Mouse (Mus musculus) heart, postnatal 0 days (tissue): ENCODE results near the gene Rfx2. TPM values are rescaled to one million over a fixed set of nuclear protein-coding genes. Genes with fewer than 3 reads are reported as not detected.

Experiments used
- ATAC-seq: fragments of 200-750 bp; cut with Nextera tagmentation; 2 replicates; pipeline ENCODE4 v1.8.0; 2017; ENCODE audit warnings: low read depth, moderate number of reproducible peaks, moderate library complexity; ENCODE audit not compliant: insufficient read depth
- DNase-seq: peaks from one replicate; pipeline ENCODE4 v3.0.0-alpha.2; 2016; ENCODE audit warnings: low spot score
- H3K27ac ChIP-seq: fragments of 300-500 bp; sonication (generic); 2 replicates; pipeline ENCODE4 v1.5.1; 2014; ENCODE audit warnings: low read depth, mild to moderate bottlenecking
- H3K27me3 ChIP-seq: fragments of 300-500 bp; sonication (generic); 2 replicates; pipeline ENCODE4 v1.6.1; 2014; ENCODE audit warnings: low read length, mixed read lengths; ENCODE audit not compliant: control insufficient read depth, insufficient read depth
- H3K36me3 ChIP-seq: fragments of 300-500 bp; sonication (generic); replicated peaks from 2 replicates; pipeline ENCODE4 v1.6.1; 2014; ENCODE audit warnings: low read length, mixed read lengths; ENCODE audit not compliant: control insufficient read depth, insufficient read depth
- H3K4me1 ChIP-seq: fragments of 300-500 bp; sonication (generic); 2 replicates; pipeline ENCODE4 v1.6.1; 2014; ENCODE audit warnings: antibody characterized with exemption; ENCODE audit not compliant: control insufficient read depth, insufficient read depth
- H3K4me2 ChIP-seq: fragments of 300-500 bp; sonication (generic); 2 replicates; pipeline ENCODE4 v1.6.1; 2014; ENCODE audit warnings: low read depth, mild to moderate bottlenecking, low read length, moderate library complexity
- H3K4me3 ChIP-seq: fragments of 300-500 bp; sonication (generic); 2 replicates; pipeline ENCODE4 v1.5.1; 2014; ENCODE audit warnings: low read depth, low read length
- H3K9ac ChIP-seq: fragments of 300-500 bp; sonication (generic); replicated peaks from 2 replicates; pipeline ENCODE4 v1.6.1; 2014; ENCODE audit warnings: low read depth, low read length, mixed read lengths
- H3K9me3 ChIP-seq: fragments of 300-500 bp; sonication (generic); replicated peaks from 2 replicates; pipeline ENCODE4 v1.6.1; 2016; ENCODE audit warnings: low read length; ENCODE audit not compliant: control insufficient read depth
- CTCF ChIP-seq: IDR thresholded peaks from 2 replicates; pipeline ENCODE4 v1.5.1; 2016; ENCODE audit warnings: antibody characterized with exemption, control low read depth, low read depth
- EP300 ChIP-seq: IDR thresholded peaks from 2 replicates; pipeline ENCODE4 v1.6.1; 2016; ENCODE audit warnings: antibody characterized with exemption, low read depth
- WGBS: fragments of 180-500 bp; shearing (Covaris S2); extraction: QIAGEN DNeasy Blood & Tissue Kit; methylation state at CpG from one replicate; pipeline ENCODE4 v1.1.7; 2014; 5-methylcytosine and 5-hydroxymethylcytosine counted together
- polyA plus RNA-seq: library from polyadenylated mRNA; unstranded; fragments of >200 nt; fragmentation: Nextera tagmentation; extraction: Ambion mirVana; gene quantifications from 2 replicates; pipeline ENCODE4 v1.2.1, GENCODE M21; 2015
- total RNA-seq: library from RNA; depleted of rRNA; stranded (reverse); fragments of >200 nt; gene quantifications from 2 replicates; pipeline ENCODE4 v1.2.3, GENCODE M21; 2014; ENCODE audit warnings: low replicate concordance

The Rfx2 gene
- total and polyA plus RNA-seq, 2 experiments from 2014 or later, result 3.5 to 17.9 TPM

- DNase-seq (peak; percentile 34), ATAC-seq (no peak)
- H3K27ac ChIP-seq, result peak overlapping the region; percentile 79
- peaks cover 27% of the 10 kb centered on the region for H3K4me1 ChIP-seq
- H3K4me3 ChIP-seq, result no peak overlapping the region
- H3K36me3 ChIP-seq, result peaks cover 15% of the 10 kb centered on the region
- H3K9me3 ChIP-seq, result no peaks in the 10 kb centered on the region
- no peak overlapping the region for H3K9ac ChIP-seq
- H3K27me3 ChIP-seq, result no peaks in the 10 kb centered on the region
- H3K4me2 ChIP-seq, result peak overlapping the region; percentile 68
- WGBS, result 38% methylated on average over 27 of the region's 27 CpGs
- TF ChIP-seq EP300 (no peak), CTCF (peak; percentile 97)
Observed at GRCm38 (mm10) chr17:56762769-56763731, 67.8 kb downstream of the Rfx2 start.

DNA sequence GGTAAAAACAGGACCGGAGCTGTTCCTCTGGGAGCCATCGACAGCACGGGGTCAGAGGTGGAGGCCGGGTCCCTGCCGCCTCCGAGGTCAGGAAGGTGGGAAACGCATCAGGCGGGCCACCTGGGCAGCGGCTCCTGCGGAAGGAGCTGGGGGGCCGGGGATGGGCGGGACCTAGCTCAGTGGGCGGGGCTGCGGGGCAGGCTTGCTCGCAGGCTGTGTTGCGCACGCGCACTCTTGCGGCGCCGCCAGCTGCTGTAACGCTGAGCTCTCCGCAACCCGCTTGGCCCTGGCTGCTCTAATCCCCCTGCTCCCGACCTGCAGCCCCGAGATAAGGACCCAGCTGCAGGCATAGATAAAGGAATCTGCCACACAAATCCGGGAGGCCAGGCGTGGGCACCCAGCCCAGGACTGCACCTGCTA lies 68.8 kb downstream of the Rfx2 start:
- peaks cover 34% of the 10 kb centered on the region for H3K4me1 ChIP-seq
- peaks cover 6% of the 10 kb centered on the region; the same call in 1 of the 2 replicates for H3K27me3 ChIP-seq
- under 1% methylated on average over 27 of the region's 28 CpGs for WGBS

GRCm38 (mm10) chr17:56761077-56761476 lies 69.7 kb downstream of the Rfx2 start:
- no peak overlapping the region for H3K9ac ChIP-seq
- peaks cover 8% of the 10 kb centered on the region; the same call in 1 of the 2 replicates for H3K27me3 ChIP-seq
- no peak for ATAC-seq
- no peaks in the 10 kb centered on the region for H3K9me3 ChIP-seq
- whole genome bisulfite sequencing, result 61% methylated on average over 3 of the region's 3 CpGs
- no peak overlapping the region for H3K27ac ChIP-seq
- TF ChIP-seq CTCF (no peak), EP300 (no peak)
- H3K4me3 ChIP-seq, result no peak overlapping the region
- H3K4me1 ChIP-seq, result peaks cover 36% of the 10 kb centered on the region
- H3K36me3 ChIP-seq, result no peaks in the 10 kb centered on the region
- H3K4me2 ChIP-seq, result no peak overlapping the region
- DNase-seq, result no peak

More for the DNA sequence above, 68.8 kb downstream of the Rfx2 start:
- Histone ChIP-seq H3K4me3 (peak overlapping the region; percentile 42), H3K9me3 (no peaks in the 10 kb centered on the region), H3K9ac (peak overlapping the region; percentile 36; the same call in 1 of the 2 replicates), H3K4me2 (peak overlapping the region; percentile 68), H3K27ac (peak overlapping the region; percentile 79), H3K36me3 (peaks cover 5% of the 10 kb centered on the region)
- DNase-seq, result peak; percentile 85
- TF ChIP-seq EP300 (no peak), CTCF (no peak)
- ATAC-seq, result peak; percentile 25

DNA sequence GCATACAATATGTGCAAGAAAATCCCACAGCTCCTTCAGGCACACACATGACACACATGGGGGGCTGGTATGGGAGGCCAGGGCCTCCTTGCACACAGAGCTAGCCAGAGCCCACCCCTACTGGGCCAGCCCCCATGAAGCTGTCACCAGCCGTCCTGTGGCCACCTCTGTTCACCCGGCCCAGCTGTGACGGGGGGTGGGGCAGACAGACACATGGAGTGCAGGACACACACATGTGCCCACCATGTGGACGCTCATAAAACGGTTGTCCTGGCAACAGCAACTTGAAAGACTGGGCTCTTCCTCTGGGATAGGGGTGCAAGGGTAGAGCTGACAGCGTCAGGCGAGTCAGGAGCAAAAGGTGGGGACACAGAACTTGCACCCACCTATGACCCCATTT lies 71.6 kb downstream of the Rfx2 start:
- H3K9me3 ChIP-seq, result no peaks in the 10 kb centered on the region
- WGBS, result 63% methylated on average over 7 of the region's 7 CpGs
- H3K4me1 ChIP-seq, result peaks cover 31% of the 10 kb centered on the region
- ATAC-seq (no peak), DNase-seq (no peak)
- H3K27me3 ChIP-seq, result peaks cover 23% of the 10 kb centered on the region
- TF ChIP-seq CTCF, result no peak
- TF ChIP-seq EP300, result no peak
- H3K27ac ChIP-seq, result no peak overlapping the region
- H3K9ac ChIP-seq, result no peak overlapping the region
- H3K4me2 ChIP-seq, result no peak overlapping the region
- no peak overlapping the region for H3K4me3 ChIP-seq
- H3K36me3 ChIP-seq, result no peaks in the 10 kb centered on the region

- Histone ChIP-seq H3K9ac (no peak overlapping the region), H3K9me3 (no peaks in the 10 kb centered on the region), H3K4me3 (no peak overlapping the region), H3K4me2 (peak overlapping the region; percentile 97; the same call in 1 of the 2 replicates), H3K27me3 (peaks cover 33% of the 10 kb centered on the region), H3K27ac (no peak overlapping the region), H3K36me3 (no peaks in the 10 kb centered on the region), H3K4me1 (peaks cover 25% of the 10 kb centered on the region)
- no peak for ATAC-seq
- no peak for DNase-seq
- TF ChIP-seq CTCF (peak; percentile 50), EP300 (no peak)
- WGBS, result 5% methylated on average over 12 of the region's 12 CpGs
Observed at GRCm38 (mm10) chr17:56758132-56758531, 72.7 kb downstream of the Rfx2 start.
